Mouse (Mus musculus): Measurements from ENCODE around the gene Spaca4. TPM values are rescaled to one million over a fixed set of nuclear protein-coding genes. Genes with fewer than 3 reads are reported as not detected.

Spaca4 gene
- polyA plus RNA-seq, 1 experiment from 2014 or later = not detected

GRCm38 (mm10) chr7:45710477-45711191 is 15.0 kb downstream of the Spaca4 start:
- Histone ChIP-seq H3K36me3 (peaks cover 31% of the 10 kb centered on the region), H3K9me3 (no peaks in the 10 kb centered on the region), H3K9ac (no peak overlapping the region), H3K27ac (no peak overlapping the region; the same call in 1 of the 2 replicates), H3K4me3 (replicated peaks) (no peak overlapping the region), H3K4me1 (peaks cover 67% of the 10 kb centered on the region), H3K27me3 (replicated peaks) (no peaks in the 10 kb centered on the region), H3K4me2 (no peak overlapping the region)
- 89% methylated on average over 20 of the region's 20 CpGs for WGBS
- no peak for ATAC-seq (ENCODE audit: insufficient read depth, low FRiP score, low read depth)

- peaks cover 31% of the 10 kb centered on the region for H3K36me3 ChIP-seq
- H3K9me3 ChIP-seq = no peaks in the 10 kb centered on the region
- no peak overlapping the region for H3K4me2 ChIP-seq
- ATAC-seq (ENCODE audit: insufficient read depth, low FRiP score, low read depth) = no peak
- H3K9ac ChIP-seq = no peak overlapping the region
- H3K27me3 ChIP-seq (replicated peaks) = no peaks in the 10 kb centered on the region
- WGBS = 72% methylated on average over 14 of the region's 14 CpGs
- no peak overlapping the region; the same call in 1 of the 2 replicates for H3K27ac ChIP-seq
- peaks cover 69% of the 10 kb centered on the region for H3K4me1 ChIP-seq
- no peak overlapping the region for H3K4me3 ChIP-seq (replicated peaks)
Observed at GRCm38 (mm10) chr7:45709677-45710355, 15.8 kb downstream of the Spaca4 start.

DNA sequence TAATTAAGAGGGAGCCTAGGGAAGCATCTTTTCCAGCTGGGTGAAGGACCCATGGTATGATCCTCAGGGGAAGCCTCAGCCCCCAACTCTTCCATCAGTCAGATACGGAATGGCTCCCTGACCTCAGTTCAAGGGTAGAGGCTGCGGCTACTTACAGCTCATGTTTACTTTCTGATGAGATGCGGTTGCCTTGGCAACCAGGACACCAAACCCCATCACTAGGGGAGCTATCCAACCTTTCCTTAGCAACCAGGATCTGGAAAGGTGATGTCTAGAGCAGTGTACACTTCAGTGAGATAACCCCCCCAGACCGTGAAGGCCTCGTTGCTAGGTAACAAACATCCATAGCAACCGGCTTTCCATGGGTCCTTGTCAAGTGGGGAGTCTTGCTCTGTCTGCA is 16.6 kb downstream of the Spaca4 start:
- Histone ChIP-seq H3K4me1 (peaks cover 65% of the 10 kb centered on the region), H3K27ac (no peak overlapping the region), H3K4me3 (replicated peaks) (no peak overlapping the region), H3K9me3 (no peaks in the 10 kb centered on the region), H3K36me3 (peaks cover 31% of the 10 kb centered on the region), H3K9ac (no peak overlapping the region), H3K27me3 (replicated peaks) (no peaks in the 10 kb centered on the region), H3K4me2 (no peak overlapping the region)
- ATAC-seq (ENCODE audit: insufficient read depth, low FRiP score, low read depth) = no peak
- WGBS = 36% methylated on average over 6 of the region's 6 CpGs

- Histone ChIP-seq H3K36me3 (peaks cover 27% of the 10 kb centered on the region), H3K4me3 (replicated peaks) (peak overlapping the region; percentile 69; the same call in 1 of the 2 replicates)
- no peak for ATAC-seq (ENCODE audit: insufficient read depth, low FRiP score, low read depth)
Observed at GRCm38 (mm10) chr7:45708221-45708761, 17.3 kb downstream of the Spaca4 start.

GRCm38 (mm10) chr7:45707375-45707967 is 18.1 kb downstream of the Spaca4 start:
- WGBS = under 1% methylated on average over 27 of the region's 27 CpGs
- H3K4me1 ChIP-seq = peaks cover 57% of the 10 kb centered on the region
- peak overlapping the region; percentile 69 for H3K4me3 ChIP-seq (replicated peaks)
- H3K9me3 ChIP-seq = no peaks in the 10 kb centered on the region
- peaks cover 19% of the 10 kb centered on the region for H3K36me3 ChIP-seq
- no peaks in the 10 kb centered on the region for H3K27me3 ChIP-seq (replicated peaks)
- H3K4me2 ChIP-seq = peak overlapping the region; percentile 99
- ATAC-seq (ENCODE audit: insufficient read depth, low FRiP score, low read depth) = peak; percentile 12; the same call in 1 of the 2 replicates
- 0 out of 2 replicates have a peak overlapping the region, but pooled peaks have one; percentile 5 for H3K9ac ChIP-seq
- peak overlapping the region; percentile 95 for H3K27ac ChIP-seq

More at GRCm38 (mm10) chr7:45708221-45708761, 17.3 kb downstream of the Spaca4 start:
- 27% methylated on average over 13 of the region's 13 CpGs for WGBS
- H3K9ac ChIP-seq = no peak overlapping the region
- no peaks in the 10 kb centered on the region for H3K27me3 ChIP-seq (replicated peaks)
- H3K4me1 ChIP-seq = peaks cover 64% of the 10 kb centered on the region
- peak overlapping the region; percentile 95; the same call in 1 of the 2 replicates for H3K27ac ChIP-seq
- H3K9me3 ChIP-seq = no peaks in the 10 kb centered on the region
- H3K4me2 ChIP-seq = peak overlapping the region; percentile 99

GRCm38 (mm10) chr7:45706721-45707241 is 18.8 kb downstream of the Spaca4 start:
- Histone ChIP-seq H3K4me2 (peak overlapping the region; percentile 99), H3K27me3 (replicated peaks) (no peaks in the 10 kb centered on the region), H3K9ac (peak overlapping the region; percentile 58), H3K36me3 (peaks cover 14% of the 10 kb centered on the region), H3K27ac (peak overlapping the region; percentile 95), H3K4me3 (replicated peaks) (peak overlapping the region; percentile 69), H3K9me3 (no peaks in the 10 kb centered on the region), H3K4me1 (peaks cover 53% of the 10 kb centered on the region)
- WGBS = under 1% methylated on average over 26 of the region's 45 CpGs
- ATAC-seq (ENCODE audit: insufficient read depth, low FRiP score, low read depth) = no peak

- Histone ChIP-seq H3K9me3 (no peaks in the 10 kb centered on the region), H3K4me1 (peaks cover 52% of the 10 kb centered on the region), H3K36me3 (peaks cover 5% of the 10 kb centered on the region), H3K9ac (peak overlapping the region; percentile 58; the same call in 1 of the 2 replicates), H3K27ac (peak overlapping the region; percentile 95), H3K4me2 (peak overlapping the region; percentile 99), H3K4me3 (replicated peaks) (peak overlapping the region; percentile 69), H3K27me3 (replicated peaks) (no peaks in the 10 kb centered on the region)
- 0% methylated on average over 7 of the region's 7 CpGs for WGBS
- ATAC-seq (ENCODE audit: insufficient read depth, low FRiP score, low read depth) = no peak
Observed at GRCm38 (mm10) chr7:45705873-45706281, 19.7 kb downstream of the Spaca4 start.

GRCm38 (mm10) chr7:45705443-45705864 is 20.2 kb downstream of the Spaca4 start:
- no peak for ATAC-seq (ENCODE audit: insufficient read depth, low FRiP score, low read depth)
- H3K9ac ChIP-seq = peak overlapping the region; percentile 33
- WGBS = under 1% methylated on average over 21 of the region's 21 CpGs
- peaks cover 50% of the 10 kb centered on the region for H3K4me1 ChIP-seq
- no peaks in the 10 kb centered on the region for H3K27me3 ChIP-seq (replicated peaks)
- H3K27ac ChIP-seq = peak overlapping the region; percentile 95
- no peaks in the 10 kb centered on the region for H3K9me3 ChIP-seq
- H3K4me2 ChIP-seq = peak overlapping the region; percentile 99
- H3K4me3 ChIP-seq (replicated peaks) = peak overlapping the region; percentile 69
- peaks cover under 1% of the 10 kb centered on the region; the same call in 1 of the 2 replicates for H3K36me3 ChIP-seq

- peak within 1 kb of the TSS; percentile 33 for H3K9ac ChIP-seq
- no peaks in the 10 kb centered on the region for H3K36me3 ChIP-seq
- H3K4me1 ChIP-seq = peaks cover 55% of the 10 kb centered on the region
- no peaks in the 10 kb centered on the region for H3K9me3 ChIP-seq
- peak; percentile 88 for ATAC-seq (ENCODE audit: insufficient read depth, low FRiP score, low read depth)
- peak within 1 kb of the TSS; percentile 95 for H3K27ac ChIP-seq
- peak within 1 kb of the TSS; percentile 69 for H3K4me3 ChIP-seq (replicated peaks)
- WGBS = under 1% methylated on average over 36 of the region's 36 CpGs
- H3K4me2 ChIP-seq = peak within 1 kb of the TSS; percentile 99
- peaks cover 6% of the 10 kb centered on the region for H3K27me3 ChIP-seq (replicated peaks)
Observed at GRCm38 (mm10) chr7:45704730-45705442, 20.7 kb downstream of the Spaca4 start, which contains the start of gene Dbp. TSS of gene Dbp (plus strand) at chr7:45705088.

- ATAC-seq (ENCODE audit: insufficient read depth, low FRiP score, low read depth) = peak; percentile 41; the same call in 1 of the 2 replicates
Observed at GRCm38 (mm10) chr7:45704046-45704559, 21.5 kb downstream of the Spaca4 start.

More at GRCm38 (mm10) chr7:45704046-45704559, 21.5 kb downstream of the Spaca4 start:
- H3K9ac ChIP-seq = no peak overlapping the region
- 2% methylated on average over 13 of the region's 13 CpGs for WGBS
- no peaks in the 10 kb centered on the region for H3K9me3 ChIP-seq
- H3K27me3 ChIP-seq (replicated peaks) = peaks cover 13% of the 10 kb centered on the region
- peaks cover 61% of the 10 kb centered on the region for H3K4me1 ChIP-seq
- H3K4me3 ChIP-seq (replicated peaks) = peak overlapping the region; percentile 69
- H3K4me2 ChIP-seq = peak overlapping the region; percentile 99
- peak overlapping the region; percentile 88 for H3K27ac ChIP-seq
- H3K36me3 ChIP-seq = no peaks in the 10 kb centered on the region
